In the genomic region with DNA sequence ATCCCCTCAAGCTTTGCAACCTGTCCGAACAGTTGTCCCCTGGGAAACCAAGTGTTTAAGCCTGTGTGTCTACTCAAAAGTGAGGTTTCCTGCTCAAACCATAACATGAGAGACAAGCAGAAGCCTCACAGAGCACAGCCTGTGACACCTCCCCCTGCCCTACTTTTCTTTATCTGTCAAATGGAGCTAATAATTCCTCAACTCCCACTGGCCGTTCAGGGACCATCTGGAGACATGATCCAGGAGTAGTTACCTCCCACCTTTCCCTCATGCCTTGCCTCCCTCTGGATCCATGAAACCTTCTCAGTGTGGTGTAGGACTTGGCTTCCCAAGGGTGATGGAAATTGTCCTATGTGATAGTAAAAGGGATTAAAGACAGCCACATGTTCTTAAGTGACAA, we compare ENCODE assay signal across 27 mouse cellular contexts.
DNase-seq lines count a peak whose midpoint lies in the region; ATAC-seq and TF ChIP-seq lines count a peak whose summit lies in the region.
"Had no signal": no experiment of that assay in that cellular context is flagged by ENCODE, and none has a peak within 500 bp of the region (broad histone marks: within the 10 kb centered on the region; RNA-seq: fewer than 3 reads in every experiment).

No protein-coding gene starts in this region.

- H3K27ac ChIP-seq in kidney, embryonic 14.5 days (ENCODE audit: low read depth, low read length) = peak overlapping the region; percentile 61
- peak overlapping the region; percentile 14; the same call in 1 of the 2 replicates for H3K27ac ChIP-seq in lung, postnatal 0 days (ENCODE audit: low read length)
- H3K27ac ChIP-seq in liver, embryonic 14.5 days = no peak overlapping the region
- no peak overlapping the region for H3K27ac ChIP-seq in midbrain, embryonic 15.5 days
- H3K27ac ChIP-seq: embryonic facial prominence, embryonic 13.5 days; heart, embryonic 15.5 days; hindbrain, embryonic 12.5 days; hindbrain, postnatal 0 days; lung, embryonic 15.5 days; midbrain, embryonic 12.5 days; stomach, postnatal 0 days had no signal

- no peak for TF ChIP-seq EP300 in lung, postnatal 0 days (IDR thresholded peaks at IDR 0.05)
- TF ChIP-seq EP300 in liver, embryonic 14.5 days (IDR thresholded peaks at IDR 0.05; ENCODE audit: low read depth) = no peak

- no peak overlapping the region for H3K9ac ChIP-seq in kidney, embryonic 14.5 days (ENCODE audit: low read depth, low read length)
- no peak overlapping the region for H3K9ac ChIP-seq in lung, postnatal 0 days (replicated peaks; ENCODE audit: low read depth)
- no peak overlapping the region for H3K9ac ChIP-seq in liver, embryonic 14.5 days (replicated peaks)
- no peak overlapping the region for H3K9ac ChIP-seq in midbrain, embryonic 15.5 days
- H3K9ac ChIP-seq: embryonic facial prominence, embryonic 13.5 days; heart, embryonic 15.5 days; hindbrain, embryonic 12.5 days; lung, embryonic 15.5 days; midbrain, embryonic 12.5 days had no signal

- H3K4me3 ChIP-seq in kidney, embryonic 14.5 days (ENCODE audit: low read length) = no peak overlapping the region
- no peak overlapping the region for H3K4me3 ChIP-seq in lung, postnatal 0 days (ENCODE audit: low read depth, low read length)
- H3K4me3 ChIP-seq in liver, embryonic 14.5 days (ENCODE audit: insufficient read depth in 1 of 2, low read depth in 2 of 2, low read length in 2 of 2) = no peak overlapping the region
- no peak overlapping the region for H3K4me3 ChIP-seq in midbrain, embryonic 15.5 days
- H3K4me3 ChIP-seq: embryonic facial prominence, embryonic 13.5 days; erythroblast, embryonic 14.5 days; heart, embryonic 10.5 days; heart, embryonic 15.5 days; hindbrain, embryonic 12.5 days; lung, embryonic 15.5 days; megakaryocyte, embryonic 14.5 days; midbrain, embryonic 12.5 days had no signal

- H3K4me2 ChIP-seq in kidney, embryonic 14.5 days (replicated peaks; ENCODE audit: low read depth, low read length) = no peak overlapping the region
- no peak overlapping the region for H3K4me2 ChIP-seq in lung, postnatal 0 days (replicated peaks; ENCODE audit: low read depth, low read length)
- H3K4me2 ChIP-seq in liver, embryonic 14.5 days (ENCODE audit: low read depth) = peak overlapping the region; percentile 37
- no peak overlapping the region for H3K4me2 ChIP-seq in midbrain, embryonic 15.5 days
- H3K4me2 ChIP-seq: embryonic facial prominence, embryonic 13.5 days; heart, embryonic 15.5 days; hindbrain, embryonic 12.5 days; midbrain, embryonic 12.5 days had no signal

- TF ChIP-seq CTCF in lung, postnatal 0 days (IDR thresholded peaks at IDR 0.05) = no peak
- no peak for TF ChIP-seq CTCF in liver, embryonic 14.5 days (IDR thresholded peaks at IDR 0.05; ENCODE audit: low read depth)

- WGBS in kidney, embryonic 14.5 days = 36% methylated on average over 2 of the region's 2 CpGs
- 47% methylated on average over 2 of the region's 2 CpGs for WGBS in lung, postnatal 0 days
- 65% methylated on average over 2 of the region's 2 CpGs for WGBS in liver, embryonic 14.5 days (ENCODE audit: insufficient replicate concordance)
- 71% methylated on average over 2 of the region's 2 CpGs for WGBS in midbrain, embryonic 15.5 days

- H3K36me3 ChIP-seq in kidney, embryonic 14.5 days (ENCODE audit: control insufficient read depth, insufficient read depth, low read length) = no peaks in the 10 kb centered on the region
- H3K36me3 ChIP-seq in lung, postnatal 0 days (ENCODE audit: insufficient read depth, low read length) = no peaks in the 10 kb centered on the region
- no peaks in the 10 kb centered on the region for H3K36me3 ChIP-seq in liver, embryonic 14.5 days (replicated peaks; ENCODE audit: control insufficient read depth, insufficient read depth, low read depth)
- no peaks in the 10 kb centered on the region for H3K36me3 ChIP-seq in midbrain, embryonic 15.5 days (replicated peaks)
- H3K36me3 ChIP-seq: embryonic facial prominence, embryonic 13.5 days; heart, embryonic 15.5 days; hindbrain, embryonic 12.5 days; lung, embryonic 15.5 days; midbrain, embryonic 12.5 days had no signal

- no peak; the same call in 1 of the 2 replicates for ATAC-seq in kidney, embryonic 14.5 days (ENCODE audit: low FRiP score, low TSS enrichment)
- no peak for ATAC-seq in lung, postnatal 0 days
- no peak for ATAC-seq in liver, embryonic 14.5 days (ENCODE audit: insufficient read depth)
- ATAC-seq in midbrain, embryonic 15.5 days (replicated peaks) = no peak
- ATAC-seq: forebrain, embryonic 16.5 days; hindbrain, postnatal 0 days; Patski had no signal

- no peaks in the 10 kb centered on the region for H3K27me3 ChIP-seq in kidney, embryonic 14.5 days (ENCODE audit: control insufficient read depth, insufficient read depth, low read length)
- no peaks in the 10 kb centered on the region for H3K27me3 ChIP-seq in lung, postnatal 0 days (replicated peaks; ENCODE audit: insufficient read depth, low read length)
- no peaks in the 10 kb centered on the region for H3K27me3 ChIP-seq in liver, embryonic 14.5 days (ENCODE audit: control insufficient read depth, insufficient read depth, low read length)
- no peaks in the 10 kb centered on the region for H3K27me3 ChIP-seq in midbrain, embryonic 15.5 days (replicated peaks)
- H3K27me3 ChIP-seq: embryonic facial prominence, embryonic 13.5 days; heart, embryonic 15.5 days; hindbrain, embryonic 12.5 days; lung, embryonic 15.5 days; megakaryocyte, embryonic 14.5 days; midbrain, embryonic 12.5 days; Patski had no signal

- no peaks in the 10 kb centered on the region for H3K9me3 ChIP-seq in kidney, embryonic 14.5 days (ENCODE audit: control insufficient read depth, low read length)
- H3K9me3 ChIP-seq in lung, postnatal 0 days (ENCODE audit: low read length) = no peaks in the 10 kb centered on the region
- no peaks in the 10 kb centered on the region for H3K9me3 ChIP-seq in liver, embryonic 14.5 days (ENCODE audit: control insufficient read depth, low read length)
- no peaks in the 10 kb centered on the region for H3K9me3 ChIP-seq in midbrain, embryonic 15.5 days
- H3K9me3 ChIP-seq: embryonic facial prominence, embryonic 13.5 days; heart, embryonic 10.5 days; heart, embryonic 15.5 days; hindbrain, embryonic 12.5 days; lung, embryonic 15.5 days; megakaryocyte, embryonic 14.5 days; midbrain, embryonic 12.5 days had no signal

- H3K4me1 ChIP-seq in kidney, embryonic 14.5 days (ENCODE audit: control insufficient read depth, insufficient read depth, low read length) = peaks cover 35% of the 10 kb centered on the region
- peaks cover 22% of the 10 kb centered on the region; the same call in 1 of the 2 replicates for H3K4me1 ChIP-seq in lung, postnatal 0 days (ENCODE audit: insufficient read depth, low read depth, low read length)
- peaks cover 0 to 33% of the 10 kb centered on the region in 2 experiments; a peak in 3 of 4 replicates for H3K4me1 ChIP-seq in liver, embryonic 14.5 days (replicated peaks; ENCODE audit: control insufficient read depth in 2 of 2, insufficient read depth in 2 of 2, low read length in 1 of 2)
- H3K4me1 ChIP-seq in midbrain, embryonic 15.5 days = peaks cover 33% of the 10 kb centered on the region
- H3K4me1 ChIP-seq: megakaryocyte, embryonic 14.5 days had no signal

- no peak for DNase-seq in kidney, postnatal 36 days
- DNase-seq in lung, postnatal 0 days (ENCODE audit: low spot score) = no peak
- no peak for DNase-seq in lung, postnatal 36 days
- DNase-seq in liver, embryonic 14.5 days (ENCODE audit: low read depth in 3 of 3, low spot score in 3 of 3) = no peak
- peak; percentile 63 for DNase-seq in retina, postnatal 1 day
- no peak for DNase-seq in gastrocnemius, adult 18-20 months (ENCODE audit: low spot score)
- DNase-seq: adrenal gland, postnatal 14 days; cerebellum, adult 11-12 months; heart, postnatal 36 days; lung, postnatal 4 days; right cerebral cortex, postnatal 4 days; thymus, adult 18-20 months; thymus, postnatal 25 days had no signal

Comparison
In these comparisons a context has a peak if more than half of its experiments do, and no peak if none do; other contexts are left out.
1. H3K27ac ChIP-seq: peak in kidney, embryonic 14.5 days (single experiment) and lung, postnatal 0 days (single experiment); none in liver, embryonic 14.5 days (single experiment) and midbrain, embryonic 15.5 days (single experiment).